Mouse (Mus musculus) lung, adult 2 months (tissue): Measurements from ENCODE around the gene Larp4b. TPM values are rescaled to one million over a fixed set of nuclear protein-coding genes. Genes with fewer than 3 reads are reported as not detected.

Experiments
- DNase-seq: peaks from one replicate; pipeline ENCODE4 v3.0.0; 2022
- H3K4me1 ChIP-seq: fragments of 200-500 bp; 2 replicates; pipeline ENCODE4 v1.6.1; 2011; ENCODE audit warnings: low read length; ENCODE audit not compliant: control insufficient read depth, insufficient read depth
- H3K4me3 ChIP-seq: fragments of 200-500 bp; replicated peaks from 2 replicates; pipeline ENCODE3; 2011; ENCODE audit warnings: low read depth, mild to moderate bottlenecking, control low read depth, low read length; ENCODE audit errors: extremely low read depth
- CTCF ChIP-seq: fragments of 200-500 bp; IDR thresholded peaks from 2 replicates; pipeline ENCODE4 v1.5.1; 2011; ENCODE audit warnings: mild to moderate bottlenecking, low read length, control low read depth; ENCODE audit not compliant: insufficient read depth
- POLR2A ChIP-seq: fragments of 200-500 bp; IDR thresholded peaks from 2 replicates; pipeline ENCODE4 v1.6.1; 2011; ENCODE audit warnings: low read depth, mild to moderate bottlenecking, control low read depth, low read length, borderline replicate concordance; ENCODE audit errors: extremely low read depth
- WGBS: fragments of 180-500 bp; shearing (Covaris S2); methylation state at CpG from one replicate; pipeline ENCODE4 v1.1.7; 2018; 5-methylcytosine and 5-hydroxymethylcytosine counted together
- polyA plus RNA-seq: library from polyadenylated mRNA; depleted of rRNA; stranded (reverse); fragments of >200 nt; gene quantifications from 2 replicates; pipeline ENCODE4 v1.2.3, GENCODE M21; 2012

Larp4b gene
- polyA plus RNA-seq, 1 experiment: 23.9 TPM

- H3K4me3 ChIP-seq: no peak overlapping the region
- WGBS: 50% methylated on average over 3 of the region's 3 CpGs
- H3K4me1 ChIP-seq: 0 out of 2 replicates have a peak, but pooled peaks cover 3% of the 10 kb centered on the region
- no peak for TF ChIP-seq CTCF
- TF ChIP-seq POLR2A: no peak
- DNase-seq: no peak
These were observed 79.7 kb downstream of the Larp4b start for GRCm38 (mm10) chr13:9173414-9173813.

- WGBS: 87% methylated on average over 5 of the region's 5 CpGs
- H3K4me3 ChIP-seq: no peak overlapping the region
- no peak for DNase-seq
- no peak for TF ChIP-seq CTCF
- no peak for TF ChIP-seq POLR2A
- H3K4me1 ChIP-seq: 0 out of 2 replicates have a peak, but pooled peaks cover 3% of the 10 kb centered on the region
These were observed 81.5 kb downstream of the Larp4b start for GRCm38 (mm10) chr13:9175171-9175570.

- no peak for DNase-seq
- WGBS: 84% methylated on average over 4 of the region's 4 CpGs
- Histone ChIP-seq H3K4me1 (peaks cover 6% of the 10 kb centered on the region; the same call in 1 of the 2 replicates), H3K4me3 (no peak overlapping the region)
- TF ChIP-seq POLR2A (no peak), CTCF (no peak)
These were observed 84.6 kb downstream of the Larp4b start for GRCm38 (mm10) chr13:9178270-9178669.

GRCm38 (mm10) chr13:9178718-9179117, 85.0 kb downstream of the Larp4b start:
- TF ChIP-seq POLR2A (no peak), CTCF (no peak)
- no peak for DNase-seq
- WGBS: 69% methylated on average over 3 of the region's 3 CpGs
- Histone ChIP-seq H3K4me1 (peaks cover 6% of the 10 kb centered on the region; the same call in 1 of the 2 replicates), H3K4me3 (no peak overlapping the region)

GRCm38 (mm10) chr13:9180221-9180620, 86.5 kb downstream of the Larp4b start:
- whole genome bisulfite sequencing: 26% methylated on average over 11 of the region's 11 CpGs
- Histone ChIP-seq H3K4me1 (peaks cover 6% of the 10 kb centered on the region; the same call in 1 of the 2 replicates), H3K4me3 (no peak overlapping the region)
- no peak for TF ChIP-seq CTCF
- DNase-seq: no peak

GRCm38 (mm10) chr13:9181106-9181505, 87.4 kb downstream of the Larp4b start:
- Histone ChIP-seq H3K4me3 (no peak overlapping the region), H3K4me1 (peaks cover 6% of the 10 kb centered on the region; the same call in 1 of the 2 replicates)
- no peak for TF ChIP-seq POLR2A
- TF ChIP-seq CTCF: no peak
- DNase-seq: no peak
- 69% methylated on average over 6 of the region's 6 CpGs for WGBS

- Histone ChIP-seq H3K4me1 (peaks cover 6% of the 10 kb centered on the region; the same call in 1 of the 2 replicates), H3K4me3 (no peak overlapping the region)
- TF ChIP-seq POLR2A (no peak), CTCF (peak; percentile 97)
- 7% methylated on average over 11 of the region's 11 CpGs for WGBS
- DNase-seq: peak; percentile 72
These were observed 88.1 kb downstream of the Larp4b start for GRCm38 (mm10) chr13:9181666-9182264.

- TF ChIP-seq CTCF (no peak), POLR2A (no peak)
- Histone ChIP-seq H3K4me3 (no peak overlapping the region), H3K4me1 (peaks cover 6% of the 10 kb centered on the region; the same call in 1 of the 2 replicates)
- no peak for DNase-seq
- WGBS: 67% methylated on average over 6 of the region's 6 CpGs
These were observed 90.6 kb downstream of the Larp4b start for GRCm38 (mm10) chr13:9184281-9184680.

GRCm38 (mm10) chr13:9184716-9185115, 91.0 kb downstream of the Larp4b start:
- Histone ChIP-seq H3K4me1 (peaks cover 6% of the 10 kb centered on the region; the same call in 1 of the 2 replicates), H3K4me3 (no peak overlapping the region)
- WGBS: 83% methylated on average over 6 of the region's 6 CpGs
- TF ChIP-seq CTCF (no peak), POLR2A (no peak)
- DNase-seq: no peak

- DNase-seq: no peak
- H3K4me3 ChIP-seq: no peak overlapping the region
- TF ChIP-seq POLR2A (no peak), CTCF (no peak)
- no peaks in the 10 kb centered on the region for H3K4me1 ChIP-seq
- WGBS: 64% methylated on average over 7 of the region's 7 CpGs
These were observed 93.5 kb downstream of the Larp4b start for GRCm38 (mm10) chr13:9187156-9187555.
